Mouse (Mus musculus): Measurements from ENCODE around the gene Ugt1a10. TPM values are rescaled to one million over a fixed set of nuclear protein-coding genes. Genes with fewer than 3 reads are reported as not detected.

Ugt1a10 gene
- polyA plus RNA-seq, 1 experiment from 2014 or later: not detected

- WGBS: 45% methylated on average over 5 of the region's 5 CpGs
- no peak for ATAC-seq (ENCODE audit: low FRiP score)
- Histone ChIP-seq H3K27ac (no peak overlapping the region), H3K4me1 (replicated peaks; ENCODE audit: control insufficient read depth, insufficient read depth, low read length) (no peaks in the 10 kb centered on the region), H3K4me3 (replicated peaks; ENCODE audit: low read length) (no peak overlapping the region), H3K9ac (no peak overlapping the region), H3K36me3 (replicated peaks; ENCODE audit: control insufficient read depth, insufficient read depth) (no peaks in the 10 kb centered on the region), H3K27me3 (ENCODE audit: control insufficient read depth, insufficient read depth, low read length) (no peaks in the 10 kb centered on the region), H3K9me3 (ENCODE audit: control insufficient read depth, low read length) (peaks cover 99% of the 10 kb centered on the region), H3K4me2 (replicated peaks) (no peak overlapping the region)
- DNase-seq (ENCODE audit: low spot score): no peak
These were observed 179.5 kb downstream of the Ugt1a10 start for GRCm38 (mm10) chr1:88234646-88235045.

- 0 out of 2 replicates have a peak, but pooled peaks have one; percentile 6 for ATAC-seq (ENCODE audit: low FRiP score)
These were observed 180.1 kb downstream of the Ugt1a10 start for GRCm38 (mm10) chr1:88235046-88235893.

GRCm38 (mm10) chr1:88235894-88236415, 180.8 kb downstream of the Ugt1a10 start:
- Histone ChIP-seq H3K4me3 (replicated peaks; ENCODE audit: low read length) (no peak overlapping the region), H3K27ac (no peak overlapping the region), H3K27me3 (ENCODE audit: control insufficient read depth, insufficient read depth, low read length) (no peaks in the 10 kb centered on the region), H3K9ac (no peak overlapping the region), H3K4me1 (replicated peaks; ENCODE audit: control insufficient read depth, insufficient read depth, low read length) (no peaks in the 10 kb centered on the region), H3K36me3 (replicated peaks; ENCODE audit: control insufficient read depth, insufficient read depth) (no peaks in the 10 kb centered on the region), H3K4me2 (replicated peaks) (no peak overlapping the region), H3K9me3 (ENCODE audit: control insufficient read depth, low read length) (peaks cover 99% of the 10 kb centered on the region)
- WGBS: 69% methylated on average over 4 of the region's 4 CpGs
- no peak for DNase-seq (ENCODE audit: low spot score)
- ATAC-seq (ENCODE audit: low FRiP score): no peak

More at GRCm38 (mm10) chr1:88235046-88235893, 180.1 kb downstream of the Ugt1a10 start:
- Histone ChIP-seq H3K4me2 (replicated peaks) (no peak overlapping the region), H3K27ac (no peak overlapping the region), H3K9me3 (ENCODE audit: control insufficient read depth, low read length) (peaks cover 99% of the 10 kb centered on the region), H3K27me3 (ENCODE audit: control insufficient read depth, insufficient read depth, low read length) (no peaks in the 10 kb centered on the region), H3K4me3 (replicated peaks; ENCODE audit: low read length) (no peak overlapping the region), H3K9ac (no peak overlapping the region), H3K4me1 (replicated peaks; ENCODE audit: control insufficient read depth, insufficient read depth, low read length) (no peaks in the 10 kb centered on the region), H3K36me3 (replicated peaks; ENCODE audit: control insufficient read depth, insufficient read depth) (no peaks in the 10 kb centered on the region)
- DNase-seq (ENCODE audit: low spot score): no peak
- WGBS: 68% methylated on average over 11 of the region's 11 CpGs

- peaks cover 99% of the 10 kb centered on the region for H3K9me3 ChIP-seq (ENCODE audit: control insufficient read depth, low read length)
- no peaks in the 10 kb centered on the region for H3K27me3 ChIP-seq (ENCODE audit: control insufficient read depth, insufficient read depth, low read length)
- ATAC-seq (ENCODE audit: low FRiP score): no peak
- H3K4me1 ChIP-seq (replicated peaks; ENCODE audit: control insufficient read depth, insufficient read depth, low read length): no peaks in the 10 kb centered on the region
- no peak overlapping the region for H3K27ac ChIP-seq
- no peak overlapping the region for H3K9ac ChIP-seq
- no peak overlapping the region for H3K4me2 ChIP-seq (replicated peaks)
- H3K4me3 ChIP-seq (replicated peaks; ENCODE audit: low read length): no peak overlapping the region
- no peak for DNase-seq (ENCODE audit: low spot score)
- 80% methylated on average over 5 of the region's 5 CpGs for WGBS
- no peaks in the 10 kb centered on the region for H3K36me3 ChIP-seq (replicated peaks; ENCODE audit: control insufficient read depth, insufficient read depth)
These were observed 182.1 kb downstream of the Ugt1a10 start for GRCm38 (mm10) chr1:88237311-88237710.

GRCm38 (mm10) chr1:88238771-88239170, 183.6 kb downstream of the Ugt1a10 start:
- no peak; the same call in 1 of the 2 replicates for ATAC-seq (ENCODE audit: low FRiP score)
- WGBS: 78% methylated on average over 6 of the region's 6 CpGs
- Histone ChIP-seq H3K4me3 (replicated peaks; ENCODE audit: low read length) (no peak overlapping the region), H3K9ac (no peak overlapping the region), H3K4me1 (replicated peaks; ENCODE audit: control insufficient read depth, insufficient read depth, low read length) (no peaks in the 10 kb centered on the region), H3K4me2 (replicated peaks) (no peak overlapping the region), H3K27ac (no peak overlapping the region), H3K27me3 (ENCODE audit: control insufficient read depth, insufficient read depth, low read length) (no peaks in the 10 kb centered on the region), H3K9me3 (ENCODE audit: control insufficient read depth, low read length) (peaks cover 99% of the 10 kb centered on the region), H3K36me3 (replicated peaks; ENCODE audit: control insufficient read depth, insufficient read depth) (no peaks in the 10 kb centered on the region)
- DNase-seq (ENCODE audit: low spot score): no peak

GRCm38 (mm10) chr1:88240072-88240471, 184.9 kb downstream of the Ugt1a10 start:
- 75% methylated on average over 5 of the region's 5 CpGs for WGBS
- Histone ChIP-seq H3K9me3 (ENCODE audit: control insufficient read depth, low read length) (peaks cover 99% of the 10 kb centered on the region), H3K4me3 (replicated peaks; ENCODE audit: low read length) (no peak overlapping the region), H3K27ac (no peak overlapping the region), H3K4me2 (replicated peaks) (no peak overlapping the region), H3K36me3 (replicated peaks; ENCODE audit: control insufficient read depth, insufficient read depth) (no peaks in the 10 kb centered on the region), H3K4me1 (replicated peaks; ENCODE audit: control insufficient read depth, insufficient read depth, low read length) (no peaks in the 10 kb centered on the region), H3K27me3 (ENCODE audit: control insufficient read depth, insufficient read depth, low read length) (no peaks in the 10 kb centered on the region), H3K9ac (no peak overlapping the region)
- ATAC-seq (ENCODE audit: low FRiP score) (no peak), DNase-seq (ENCODE audit: low spot score) (no peak)

GRCm38 (mm10) chr1:88240579-88240978, 185.4 kb downstream of the Ugt1a10 start:
- H3K4me2 ChIP-seq (replicated peaks): no peak overlapping the region
- no peaks in the 10 kb centered on the region for H3K36me3 ChIP-seq (replicated peaks; ENCODE audit: control insufficient read depth, insufficient read depth)
- ATAC-seq (ENCODE audit: low FRiP score) (no peak), DNase-seq (ENCODE audit: low spot score) (no peak)
- H3K4me1 ChIP-seq (replicated peaks; ENCODE audit: control insufficient read depth, insufficient read depth, low read length): no peaks in the 10 kb centered on the region
- no peak overlapping the region for H3K9ac ChIP-seq
- H3K4me3 ChIP-seq (replicated peaks; ENCODE audit: low read length): no peak overlapping the region
- no peaks in the 10 kb centered on the region for H3K27me3 ChIP-seq (ENCODE audit: control insufficient read depth, insufficient read depth, low read length)
- H3K27ac ChIP-seq: no peak overlapping the region
- WGBS: 77% methylated on average over 4 of the region's 4 CpGs
- H3K9me3 ChIP-seq (ENCODE audit: control insufficient read depth, low read length): peaks cover 99% of the 10 kb centered on the region

GRCm38 (mm10) chr1:88243861-88244260, 188.7 kb downstream of the Ugt1a10 start:
- H3K9ac ChIP-seq: no peak overlapping the region
- H3K4me2 ChIP-seq (replicated peaks): no peak overlapping the region
- no peak overlapping the region for H3K4me3 ChIP-seq (replicated peaks; ENCODE audit: low read length)
- H3K27me3 ChIP-seq (ENCODE audit: control insufficient read depth, insufficient read depth, low read length): no peaks in the 10 kb centered on the region
- DNase-seq (ENCODE audit: low spot score) (no peak), ATAC-seq (ENCODE audit: low FRiP score) (no peak)
- no peak overlapping the region for H3K27ac ChIP-seq
- no peaks in the 10 kb centered on the region for H3K36me3 ChIP-seq (replicated peaks; ENCODE audit: control insufficient read depth, insufficient read depth)
- WGBS: 68% methylated on average over 5 of the region's 5 CpGs
- peaks cover 100% of the 10 kb centered on the region for H3K9me3 ChIP-seq (ENCODE audit: control insufficient read depth, low read length)
- no peaks in the 10 kb centered on the region for H3K4me1 ChIP-seq (replicated peaks; ENCODE audit: control insufficient read depth, insufficient read depth, low read length)

GRCm38 (mm10) chr1:88245881-88246280, 190.7 kb downstream of the Ugt1a10 start:
- H3K9me3 ChIP-seq (ENCODE audit: control insufficient read depth, low read length): peaks cover 100% of the 10 kb centered on the region
- no peaks in the 10 kb centered on the region for H3K36me3 ChIP-seq (replicated peaks; ENCODE audit: control insufficient read depth, insufficient read depth)
- H3K27ac ChIP-seq: no peak overlapping the region
- no peak overlapping the region for H3K4me3 ChIP-seq (replicated peaks; ENCODE audit: low read length)
- ATAC-seq (ENCODE audit: low FRiP score) (no peak), DNase-seq (ENCODE audit: low spot score) (no peak)
- H3K9ac ChIP-seq: no peak overlapping the region
- no peaks in the 10 kb centered on the region for H3K4me1 ChIP-seq (replicated peaks; ENCODE audit: control insufficient read depth, insufficient read depth, low read length)
- H3K27me3 ChIP-seq (ENCODE audit: control insufficient read depth, insufficient read depth, low read length): no peaks in the 10 kb centered on the region
- 79% methylated on average over 6 of the region's 6 CpGs for WGBS
- H3K4me2 ChIP-seq (replicated peaks): no peak overlapping the region

Measured in hindbrain, embryonic 14.5 days (tissue).